Mouse (Mus musculus) 3T3-L1 (cell line): ENCODE measurements at regions not wholly inside any gene's neighbourhood (a gene's known extent, or its start where the extent isn't known, plus 50 kb on each side); places are given as distances from the start of the nearest gene placed in this dataset.

ENCODE experiments used
- DNase-seq: peaks from one replicate; pipeline ENCODE4 v3.0.0-alpha.2; 2015; ENCODE audit warnings: low read depth, low spot score

DNA sequence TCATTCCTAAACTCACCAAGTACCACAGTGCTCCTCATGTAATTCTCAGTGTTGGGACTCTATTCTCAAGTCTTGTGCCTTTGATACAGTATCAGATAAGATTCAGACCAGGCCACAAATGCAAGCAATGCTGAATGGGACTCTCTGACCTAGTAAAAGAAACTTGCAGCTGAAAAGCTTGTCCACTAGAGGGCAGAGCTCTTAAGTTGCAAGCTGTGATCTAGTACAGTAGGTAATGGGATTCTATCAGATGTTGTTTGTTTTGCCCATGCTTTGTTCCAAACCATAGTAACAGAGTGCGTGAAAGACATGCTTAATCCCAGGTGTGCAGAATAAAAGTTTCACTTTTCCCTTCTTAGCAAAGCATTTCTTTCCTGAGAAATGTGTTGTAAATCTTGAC is 383.2 kb upstream of the Chrm2 start:
- DNase-seq = peak; percentile 47

DNA sequence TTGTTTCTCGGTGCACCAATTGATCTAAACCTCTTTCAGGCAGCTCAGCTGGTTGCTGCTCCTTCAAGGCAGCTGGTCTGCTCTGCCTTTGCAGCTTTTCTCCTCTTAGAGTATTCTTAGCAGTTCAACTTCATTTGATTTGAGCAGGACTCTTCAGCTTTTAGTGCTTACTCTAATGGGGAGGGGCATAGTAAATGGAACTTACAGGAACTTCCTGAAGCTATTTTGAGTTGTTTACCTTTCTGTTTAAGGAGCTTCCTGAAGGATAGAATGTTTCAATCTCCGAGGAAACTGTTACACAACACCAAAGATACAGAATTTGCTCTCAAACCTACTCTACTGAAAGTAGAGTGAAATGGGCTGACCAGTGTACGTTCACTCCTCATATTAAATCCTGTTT is 385.8 kb upstream of the Chrm2 start:
- no peak for DNase-seq

DNA sequence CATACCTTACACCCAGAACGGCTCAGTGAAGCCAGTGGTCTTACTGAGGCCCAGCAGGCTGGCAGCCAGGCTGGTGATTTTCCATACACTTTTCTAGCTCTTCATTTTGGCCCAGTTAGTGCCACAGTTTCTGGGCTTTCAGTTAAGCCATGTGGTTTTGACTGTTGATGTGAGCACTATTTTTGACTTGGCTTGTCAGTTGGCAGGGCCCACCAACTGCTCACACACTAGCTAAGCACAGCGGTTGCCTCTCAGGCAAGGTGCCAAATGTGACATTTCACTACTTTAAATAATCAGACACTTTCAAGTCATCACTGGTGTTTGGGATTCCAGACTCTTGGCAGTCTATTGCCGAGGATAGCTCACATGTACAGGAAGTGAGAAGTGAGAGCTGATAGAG is 399.0 kb upstream of the Chrm2 start:
- no peak for DNase-seq

DNA sequence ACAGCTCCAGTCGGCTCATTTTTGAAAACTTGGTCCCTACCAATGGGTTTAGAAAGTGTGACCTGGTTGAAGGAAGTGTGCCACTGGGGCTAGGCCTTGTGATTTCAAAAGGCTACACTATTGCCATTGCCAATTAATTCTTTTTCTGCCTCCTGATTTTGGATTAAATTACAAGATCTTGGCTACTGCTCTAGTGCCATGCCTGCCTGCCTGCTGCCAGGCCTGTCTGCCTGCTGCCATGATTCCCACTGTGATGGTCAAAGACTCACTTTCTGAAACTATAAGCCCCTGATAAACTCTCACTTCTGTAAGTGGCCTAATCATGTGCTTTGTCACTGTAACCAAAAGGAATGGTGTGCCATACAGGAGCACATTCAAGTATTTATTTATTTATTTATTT is 400.4 kb upstream of the Mtpn start:
- DNase-seq = no peak

DNA sequence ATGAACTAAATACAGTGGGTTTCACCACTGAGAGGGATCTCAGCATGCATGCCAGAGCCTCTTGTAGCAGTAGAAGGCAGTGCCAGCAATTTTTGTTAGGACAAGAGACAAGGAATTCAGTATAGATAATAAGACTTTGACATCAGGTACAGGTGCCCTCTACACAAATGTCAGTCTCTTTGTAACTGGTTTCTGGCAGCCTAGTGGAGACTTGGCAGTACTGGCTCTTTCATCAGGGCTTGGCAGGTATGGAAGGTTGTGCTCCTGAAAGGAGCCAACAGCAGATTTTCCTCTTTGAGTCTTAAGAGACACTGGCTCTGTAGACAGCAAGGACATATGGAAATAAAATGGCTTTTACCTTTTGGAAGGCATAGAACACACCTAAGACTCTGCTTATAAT is 384.5 kb upstream of the Mtpn start:
- no peak for DNase-seq

DNA sequence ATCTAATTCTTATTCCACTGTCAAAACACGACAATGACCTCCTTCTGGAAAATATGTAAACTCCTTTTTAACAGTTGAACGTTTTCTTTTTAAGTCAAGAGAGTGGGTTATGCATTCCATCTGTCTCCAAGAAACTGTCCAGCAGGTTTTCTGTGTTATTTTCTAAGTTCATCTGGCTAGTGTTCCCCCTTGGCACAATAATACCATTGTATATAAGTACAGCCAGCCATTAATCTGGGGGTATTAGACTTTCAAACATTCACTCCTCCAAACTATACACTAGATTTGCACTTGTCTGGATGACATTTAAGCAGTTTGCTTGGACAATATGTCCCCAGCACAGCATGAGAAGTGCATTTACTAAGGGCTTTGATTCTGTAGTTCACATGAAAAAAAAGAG is 358.3 kb upstream of the Mtpn start:
- DNase-seq = no peak

DNA sequence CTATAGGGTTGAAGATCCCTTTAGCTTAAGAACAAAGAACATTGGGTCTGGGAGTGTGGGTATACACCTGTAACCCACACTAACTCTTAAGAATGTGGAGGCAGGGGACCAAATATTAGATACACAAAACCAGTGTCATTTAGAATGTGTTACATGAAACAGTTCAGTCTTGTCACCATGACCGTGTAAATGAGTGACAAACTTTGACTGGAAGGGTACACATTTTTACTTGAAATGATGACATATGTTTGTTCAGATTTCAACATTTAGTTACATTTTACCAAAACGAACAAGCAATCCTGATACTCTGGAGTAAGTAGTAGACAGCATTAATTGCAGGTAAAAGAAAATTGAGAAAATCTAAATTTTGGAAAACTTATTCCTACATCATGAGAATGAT is 356.0 kb upstream of the Mtpn start:
- no peak for DNase-seq

DNA sequence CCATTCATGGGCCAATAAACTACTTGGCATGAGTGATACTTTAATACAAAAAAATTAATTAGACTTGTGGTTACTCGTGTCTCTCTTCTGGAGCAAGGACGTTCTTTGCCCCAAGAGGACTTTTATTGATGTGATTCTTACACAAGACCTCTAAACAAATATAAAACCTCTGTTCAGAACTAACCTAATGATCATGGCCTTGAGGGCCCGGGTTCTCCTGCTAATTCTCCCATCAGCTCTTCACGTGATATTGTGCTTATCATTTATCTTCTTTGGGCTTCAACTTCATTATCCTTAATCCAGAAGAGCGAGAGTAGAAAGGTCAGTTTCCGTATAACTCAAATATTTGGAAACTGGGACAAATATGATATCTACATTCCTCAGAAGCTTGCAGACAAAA is 335.0 kb upstream of the Mtpn start:
- DNase-seq = no peak

DNA sequence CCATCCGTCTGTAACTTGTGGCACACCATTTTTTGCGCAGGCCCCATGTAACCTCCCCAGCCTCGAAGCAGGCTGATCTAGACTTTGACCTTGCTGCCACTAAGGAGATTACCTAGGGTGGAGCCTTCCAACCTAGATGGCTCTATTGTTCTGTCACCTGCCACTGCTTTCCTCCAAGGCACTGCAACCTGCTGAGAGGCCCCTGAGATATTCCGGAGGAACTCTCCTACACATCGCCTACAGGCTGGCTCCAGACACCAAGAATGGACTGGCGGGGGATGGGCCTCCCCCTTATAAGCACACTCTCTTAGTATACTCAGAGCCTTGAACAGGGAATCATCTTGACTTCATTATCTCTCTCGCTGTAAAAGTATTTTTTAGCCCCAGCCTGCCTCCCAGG is 331.7 kb upstream of the Mtpn start:
- DNase-seq = no peak

DNA sequence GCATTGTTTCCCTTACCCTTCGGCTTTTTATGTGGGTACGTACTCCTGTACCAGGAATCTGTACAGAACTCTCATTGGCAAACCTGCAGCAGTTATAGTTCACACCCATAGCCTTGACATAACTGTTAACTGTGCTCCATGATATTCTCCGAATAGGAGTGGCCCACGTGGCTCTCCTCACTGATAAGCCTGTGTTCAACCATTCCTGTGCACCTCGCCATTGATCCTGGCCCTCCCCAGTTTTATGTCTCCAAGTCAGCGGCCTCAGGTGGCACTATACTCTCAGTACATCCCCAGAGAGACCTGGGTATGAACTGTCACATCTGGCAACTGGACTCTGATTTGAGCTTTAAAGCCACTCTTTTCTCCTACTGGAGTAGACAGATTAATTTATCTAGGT is 324.5 kb upstream of the Mtpn start:
- no peak for DNase-seq

DNA sequence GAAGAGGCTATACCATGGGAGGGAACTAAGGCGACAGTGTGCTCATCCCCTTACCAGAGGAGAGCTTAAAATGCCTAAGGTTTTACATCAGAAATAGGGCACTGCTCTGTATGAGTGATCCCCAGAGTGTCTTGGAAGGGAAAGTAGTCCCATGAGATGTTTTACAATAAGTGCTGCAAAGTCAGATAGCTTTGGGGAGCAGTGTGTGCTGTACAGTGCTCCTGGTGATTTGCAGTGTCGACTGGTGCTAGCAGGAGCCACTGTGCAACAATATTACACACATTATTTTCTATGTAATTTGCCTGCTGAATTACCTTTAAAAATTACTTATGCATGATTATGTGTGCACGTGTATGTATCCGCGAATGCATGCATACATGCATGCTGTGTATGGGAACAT is 314.3 kb upstream of the Mtpn start:
- no peak for DNase-seq

DNA sequence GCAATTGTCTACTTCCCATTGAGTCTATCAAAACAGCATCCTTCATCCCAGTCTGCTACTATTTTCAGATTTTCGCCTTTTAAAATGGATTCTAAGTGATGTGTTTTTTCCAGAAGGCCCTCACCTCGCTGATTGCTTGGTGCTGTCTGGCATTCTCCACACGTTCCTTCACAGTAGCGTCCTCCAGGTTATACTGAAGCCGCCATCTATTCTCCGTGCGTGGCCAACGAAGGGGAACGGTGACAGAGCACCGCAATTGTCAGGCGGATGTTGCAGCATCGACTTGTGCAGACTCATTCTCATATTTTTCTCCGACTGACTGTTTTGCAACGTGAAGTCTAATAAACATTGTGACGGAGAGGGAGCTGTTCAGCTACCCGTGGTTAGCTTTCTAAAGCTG is 277.0 kb upstream of the Mtpn start:
- DNase-seq = no peak

DNA sequence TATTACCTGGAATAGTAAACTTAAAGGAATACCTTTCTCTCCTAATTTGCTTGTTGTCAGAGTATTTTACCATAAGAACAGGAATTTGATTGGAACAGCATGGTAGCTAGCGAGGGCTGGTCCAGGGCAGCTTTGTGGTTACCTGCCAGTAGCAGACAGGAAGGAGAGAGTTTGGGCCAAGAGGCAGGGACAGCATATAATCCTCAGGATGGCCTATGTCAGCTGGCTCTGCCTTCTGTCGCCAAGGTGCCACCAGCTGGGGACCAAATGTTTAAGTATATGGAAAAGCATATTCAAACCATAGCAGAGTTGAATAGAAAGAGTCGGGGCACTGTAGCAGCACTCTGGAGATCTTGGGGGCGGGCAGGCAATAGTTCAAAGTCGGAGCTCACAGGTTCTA is 274.8 kb upstream of the Mtpn start:
- DNase-seq = no peak

DNA sequence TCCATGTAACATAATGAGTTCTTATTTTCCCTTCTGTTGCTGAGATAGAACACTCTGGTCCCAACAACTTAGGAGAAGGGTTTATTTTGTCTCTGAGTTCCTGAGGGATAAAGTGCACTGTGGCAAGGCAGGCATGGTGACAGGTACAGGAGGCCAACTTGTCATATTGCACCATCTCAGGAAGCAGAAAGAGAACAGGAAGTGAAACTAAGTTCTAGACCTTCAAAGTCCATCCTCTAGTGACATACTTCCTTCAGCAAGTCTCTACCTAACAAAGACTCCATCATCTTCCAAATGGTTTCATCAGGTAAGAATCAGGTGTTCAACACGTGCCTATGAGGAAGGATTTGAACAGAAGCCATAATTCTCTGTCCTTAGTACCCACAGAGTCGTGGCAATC is 266.1 kb upstream of the Mtpn start:
- DNase-seq = no peak

DNA sequence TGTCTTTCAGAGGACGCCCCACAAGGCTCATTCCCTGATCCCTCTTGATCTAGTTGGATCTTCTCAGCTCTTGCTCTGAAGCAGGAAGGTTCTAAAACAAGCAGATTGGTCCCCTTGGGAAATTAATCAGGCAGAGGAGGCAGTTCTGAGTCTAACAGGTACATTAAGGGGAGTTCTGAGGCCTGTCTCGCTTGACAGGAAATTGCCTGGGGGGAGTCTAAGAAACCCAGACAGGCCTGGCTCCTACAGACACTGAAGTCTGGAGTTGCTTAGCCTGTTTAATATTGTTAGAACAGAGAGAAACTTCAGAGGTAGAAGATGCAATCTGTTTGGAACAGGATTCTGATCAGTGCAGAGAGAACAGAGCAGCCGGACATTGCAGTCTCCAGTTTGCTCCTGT is 264.4 kb upstream of the Mtpn start:
- DNase-seq = no peak

DNA sequence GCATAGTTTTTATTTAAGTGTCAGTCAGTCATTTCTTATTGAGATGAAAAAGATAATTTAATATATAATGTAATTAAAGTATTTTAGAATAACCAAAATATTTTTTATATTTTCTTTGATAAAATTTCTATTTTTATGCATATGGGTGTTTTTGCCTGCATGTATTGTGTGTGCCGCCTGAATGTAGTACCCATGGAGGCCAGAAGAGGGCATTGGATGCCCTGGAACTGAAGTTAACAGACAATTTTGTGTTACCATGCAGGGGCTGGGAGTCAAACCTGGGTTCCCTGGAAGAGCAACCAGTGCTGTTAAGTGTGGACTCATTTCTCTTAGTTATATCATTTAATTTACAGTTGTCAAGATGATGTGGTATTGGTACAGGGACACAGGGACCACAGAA is 240.0 kb upstream of the Mtpn start:
- peak; percentile 12 for DNase-seq

DNA sequence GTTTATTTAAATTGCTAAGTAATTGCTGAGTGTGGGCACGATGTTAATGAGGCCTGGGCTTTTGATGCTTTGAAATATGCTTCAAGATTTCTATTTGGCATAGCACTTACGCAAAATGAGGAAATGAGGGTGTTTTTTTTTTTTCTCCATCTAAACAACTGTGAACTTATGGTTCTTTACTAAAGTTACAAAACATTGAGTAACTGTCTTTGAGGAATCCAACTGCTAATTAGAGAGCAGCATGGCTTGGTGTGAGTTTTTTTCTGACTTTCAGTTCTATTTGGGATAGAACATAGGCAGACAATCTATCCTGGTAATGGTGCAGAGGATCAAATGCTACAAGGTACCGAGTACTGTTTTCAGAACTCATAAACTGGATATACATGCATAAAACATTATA is 231.2 kb upstream of the Mtpn start:
- DNase-seq = no peak

DNA sequence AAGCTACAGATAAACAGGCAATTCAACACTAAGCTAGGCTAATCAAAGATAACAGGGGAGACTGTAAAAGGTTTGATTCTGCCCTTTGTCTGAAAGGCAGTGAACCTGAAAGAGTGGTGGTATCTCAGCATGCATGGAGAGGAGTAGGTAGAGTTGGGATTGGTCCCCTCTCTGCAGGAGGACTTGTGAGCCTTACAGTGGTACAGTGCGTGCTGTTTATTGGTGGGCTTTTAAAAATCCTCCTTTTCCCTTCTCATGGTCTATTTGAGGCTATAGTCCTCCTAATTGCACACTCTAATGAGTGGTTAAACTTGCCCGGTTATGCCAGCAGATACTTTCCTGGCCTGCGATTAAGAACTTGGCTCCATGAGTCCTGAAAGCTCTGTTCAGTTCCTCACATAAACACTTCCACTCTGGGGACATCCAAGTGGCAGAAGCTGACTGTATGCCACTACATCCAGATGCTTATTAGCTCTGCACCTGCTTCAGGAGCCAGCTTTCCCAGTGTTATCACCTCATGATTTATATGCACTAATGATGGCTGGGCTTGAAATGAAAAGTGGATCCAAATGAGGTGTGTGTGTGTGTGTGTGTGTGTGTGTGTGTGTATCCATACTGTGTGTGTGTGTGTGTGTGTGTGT is 220.0 kb upstream of the Mtpn start:
- no peak for DNase-seq

DNA sequence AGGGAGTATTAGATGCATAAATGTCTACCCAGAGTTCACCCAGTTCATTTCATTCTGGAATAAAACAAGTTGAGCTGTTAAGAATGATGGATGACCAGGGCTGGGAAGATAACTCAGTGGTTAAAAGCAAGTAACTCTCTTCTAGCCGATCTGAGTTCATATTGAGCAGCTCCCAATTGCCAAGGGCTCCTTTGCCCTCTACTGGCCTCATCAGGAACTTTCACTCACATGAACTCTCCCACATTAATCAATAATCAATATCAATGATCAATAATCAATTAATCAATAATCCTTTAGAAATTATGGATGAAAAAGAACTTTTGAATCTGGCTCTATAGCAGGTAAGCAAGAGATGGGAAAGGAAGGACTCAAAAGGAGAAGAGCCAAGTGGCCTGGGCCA is 206.3 kb upstream of the Mtpn start:
- no peak for DNase-seq

DNA sequence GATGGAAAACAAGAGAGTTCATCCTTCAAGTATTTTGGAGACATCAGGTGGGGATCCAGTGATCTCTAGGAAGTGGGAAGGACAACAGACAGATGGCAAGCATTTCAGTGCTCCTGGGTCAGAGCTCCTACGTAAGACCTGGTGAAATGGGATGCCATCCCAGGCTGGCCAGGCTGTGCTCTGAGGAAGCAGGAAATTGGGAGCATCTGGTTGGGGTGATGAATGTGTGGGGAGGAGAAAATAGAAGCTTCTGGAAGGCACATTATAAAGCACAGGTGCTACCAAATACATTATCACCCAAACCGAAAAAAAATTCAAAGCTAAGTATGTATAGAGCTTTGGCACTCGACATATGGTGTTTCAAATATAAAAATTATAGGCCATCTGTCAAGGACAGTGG is 165.9 kb upstream of the Mtpn start:
- no peak for DNase-seq

DNA sequence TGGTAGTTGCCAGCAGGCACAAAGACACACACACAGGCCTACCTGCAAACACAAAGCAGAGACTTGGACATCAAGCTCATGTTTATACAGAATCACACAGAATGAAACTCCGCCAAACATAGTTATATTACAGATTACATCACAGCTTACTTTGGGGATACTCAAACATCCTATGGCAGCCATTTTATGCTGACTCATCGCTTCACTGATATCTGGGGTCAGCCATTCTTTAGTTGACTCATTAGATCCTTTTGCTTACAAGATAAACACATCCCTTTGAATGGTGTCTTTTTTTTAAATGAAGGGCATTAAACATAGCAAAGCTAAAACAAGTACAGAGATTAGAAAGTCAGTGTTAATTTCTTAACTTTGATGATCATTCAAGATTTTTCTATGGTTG is 127.4 kb upstream of the Mtpn start:
- DNase-seq = no peak

DNA sequence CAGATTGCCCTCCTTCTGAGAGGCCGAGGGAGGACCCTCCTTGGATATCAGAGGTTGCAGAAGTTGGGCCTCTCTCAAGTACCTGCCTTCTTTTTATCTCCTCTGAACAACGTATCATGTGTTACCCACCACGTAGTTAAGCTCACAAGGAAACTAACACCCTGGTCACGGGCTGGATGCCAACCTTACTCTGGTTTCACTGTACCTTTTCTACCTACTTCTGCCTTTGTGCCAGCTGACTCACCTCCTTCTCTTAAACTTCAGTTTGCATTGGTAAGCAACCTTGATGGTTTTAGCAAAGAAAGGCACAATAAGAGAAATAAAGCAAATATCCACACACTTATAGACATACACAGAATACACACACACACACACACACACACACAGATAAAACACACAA is 111.7 kb upstream of the Mtpn start:
- DNase-seq = no peak

DNA sequence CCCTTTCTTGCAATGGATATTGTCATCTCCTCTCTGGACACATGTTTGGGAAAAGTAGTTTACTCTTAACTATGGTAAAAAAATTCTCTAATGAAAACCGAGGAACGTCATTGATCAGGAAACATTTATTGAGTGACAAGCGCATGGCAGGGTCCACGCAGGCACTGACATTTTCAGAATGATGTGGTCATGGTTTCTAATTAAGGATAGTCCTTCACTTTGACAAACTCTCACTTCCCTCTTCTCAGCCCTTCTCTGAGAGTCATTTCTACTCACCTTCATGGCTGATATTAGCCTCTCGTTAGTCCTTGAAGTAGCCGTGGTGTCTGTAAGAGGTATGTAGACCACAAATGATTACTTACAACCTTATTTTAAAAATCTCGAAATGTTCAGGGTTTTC is 105.5 kb upstream of the Mtpn start:
- no peak for DNase-seq

DNA sequence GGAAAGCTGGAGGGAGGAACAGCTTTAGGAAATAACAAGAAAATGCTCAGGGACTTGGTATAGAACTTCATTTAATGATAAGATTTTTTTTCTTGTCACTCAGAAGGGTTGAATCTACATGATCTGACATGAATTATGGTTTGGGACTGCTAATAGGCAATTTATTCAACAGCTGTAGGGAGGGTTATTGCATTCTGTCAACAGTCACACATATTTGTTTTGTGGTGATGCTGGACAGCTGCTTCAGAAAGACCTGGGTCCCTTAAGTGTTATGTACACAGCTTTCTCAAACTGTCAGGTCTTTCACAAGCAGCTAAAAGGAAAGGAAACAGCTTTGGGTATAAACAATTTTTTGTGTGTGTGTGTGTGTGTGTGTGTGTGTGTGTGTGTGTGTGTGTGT is 101.0 kb upstream of the Mtpn start:
- no peak for DNase-seq

DNA sequence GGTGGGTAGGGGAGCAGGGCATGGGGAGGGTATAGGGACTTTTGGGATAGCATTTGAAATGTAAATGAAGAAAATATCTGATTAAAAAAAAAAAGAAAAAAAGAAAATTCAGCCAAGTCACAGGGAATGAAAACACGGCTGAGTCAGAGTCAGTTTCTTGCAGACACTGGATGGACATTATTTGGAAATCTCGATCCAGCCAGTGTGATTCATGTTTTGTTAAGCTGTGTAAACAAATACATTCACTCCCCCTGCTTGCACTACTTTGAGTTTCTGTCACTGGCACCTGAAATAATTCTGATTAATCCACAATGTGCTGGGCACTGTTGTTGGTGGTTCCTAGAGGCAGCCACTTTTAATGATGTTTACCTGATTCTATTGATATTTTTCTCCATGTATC is 68.6 kb upstream of the Mtpn start:
- DNase-seq = peak; percentile 62
